Mouse (Mus musculus) megakaryocyte, adult 5-6 weeks (primary cell): ENCODE measurements around the gene 4833427G06Rik. TPM values are rescaled to one million over a fixed set of nuclear protein-coding genes. Genes with fewer than 3 reads are reported as not detected.
"Not testable (repeated sequence)": the region's sequence is repeated elsewhere in the genome, so short reads cannot be mapped to it uniquely, and the experiment has no call there.

Experiments
- ATAC-seq: 2 replicates; pipeline ENCODE4 v1.8.0; 2016; ENCODE audit warnings: mild to moderate bottlenecking, inconsistent platforms; ENCODE audit not compliant: poor library complexity, severe bottlenecking
- total RNA-seq, 2 experiments: library from RNA; stranded (forward) in 1 of 2; stranded (reverse) in 1 of 2; fragments of 153-499, 151-499 nt in 1 of 2; fragments of 221-1000, 200-1000 nt in 1 of 2; gene quantifications; 2 replicates each; pipeline versions ENCODE4 v1.2.3 to v1.2.4; 2015 to 2017

The 4833427G06Rik gene
- total RNA-seq (2015) (not detected in 2 replicates), total RNA-seq (2017) (not detected in 2 replicates)

DNA sequence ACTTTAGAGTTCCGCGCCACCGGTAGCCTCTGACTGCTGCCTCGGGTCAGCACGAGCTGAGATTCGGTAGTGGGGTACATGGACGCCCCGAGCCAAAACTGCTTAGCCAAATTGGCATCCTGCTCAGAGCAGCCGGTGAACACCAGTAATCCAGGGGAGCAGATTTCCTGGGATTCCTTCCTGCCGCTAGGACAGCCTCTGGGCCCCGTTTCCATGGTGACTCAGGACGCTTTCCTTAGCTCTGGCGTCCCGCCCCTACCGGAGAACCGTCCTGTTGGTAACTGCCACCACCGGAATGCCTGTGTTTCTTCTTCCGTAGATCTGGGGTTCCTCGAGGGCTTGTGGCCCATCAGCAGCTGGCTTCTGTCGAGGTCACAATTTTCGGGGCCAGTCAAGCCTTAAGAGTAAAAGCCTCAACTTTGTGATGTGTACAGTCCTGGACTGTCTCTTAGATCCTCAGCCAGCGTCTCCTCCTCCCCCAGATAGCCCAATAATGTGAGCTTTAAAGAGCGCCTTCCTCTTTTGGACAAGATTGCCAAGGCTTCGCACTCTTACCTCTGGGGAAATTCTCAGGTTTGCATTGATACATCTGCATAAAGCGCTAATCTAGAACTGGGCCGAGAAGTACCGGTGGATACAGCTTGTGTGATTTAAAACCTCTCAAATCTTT lies at the start of gene 4833427G06Rik:
Gene 4833427G06Rik (minus strand): TSS at position 323 of the 670 bp plus-strand sequence.
- ATAC-seq: no peak

DNA sequence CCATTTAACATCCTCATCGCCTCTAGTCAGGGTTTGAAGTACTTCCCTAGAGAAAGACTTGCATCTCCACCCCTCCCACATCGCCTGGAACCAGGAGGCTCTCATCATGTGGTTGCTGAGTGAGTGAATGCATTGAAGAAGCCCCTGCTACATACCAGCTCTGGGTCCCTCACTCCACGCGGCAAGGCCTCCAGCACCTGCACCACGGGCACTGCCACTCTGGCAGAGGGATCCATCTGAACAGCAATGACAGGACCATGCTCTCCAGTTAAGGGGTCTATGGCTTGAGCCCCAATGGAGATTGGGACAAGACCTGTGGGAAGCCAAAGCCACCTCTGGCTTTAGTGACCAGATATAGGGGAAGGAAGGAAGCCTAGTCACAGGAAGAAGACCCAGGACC lies 45.4 kb upstream of the 4833427G06Rik start:
- no peak for ATAC-seq

DNA sequence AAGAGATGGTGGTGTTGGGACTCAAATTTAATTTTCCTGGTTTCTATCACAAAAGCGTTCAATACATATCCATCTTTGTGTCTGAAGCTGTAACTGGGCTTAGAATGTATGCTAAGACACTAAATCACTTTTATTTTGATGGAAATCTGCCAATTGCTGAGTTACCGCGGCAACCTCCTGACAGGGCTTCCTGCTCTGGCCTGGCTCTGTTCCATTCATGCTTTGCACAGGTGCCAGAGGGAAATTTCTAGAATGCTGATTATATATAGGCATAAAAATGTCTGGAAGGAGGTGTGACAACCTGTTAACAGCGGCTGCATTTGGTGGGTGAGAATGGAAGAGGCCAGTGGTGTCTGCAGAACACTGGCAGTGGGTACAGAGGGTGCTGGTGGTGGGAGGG lies 44.6 kb upstream of the 4833427G06Rik start:
- ATAC-seq: no peak

DNA sequence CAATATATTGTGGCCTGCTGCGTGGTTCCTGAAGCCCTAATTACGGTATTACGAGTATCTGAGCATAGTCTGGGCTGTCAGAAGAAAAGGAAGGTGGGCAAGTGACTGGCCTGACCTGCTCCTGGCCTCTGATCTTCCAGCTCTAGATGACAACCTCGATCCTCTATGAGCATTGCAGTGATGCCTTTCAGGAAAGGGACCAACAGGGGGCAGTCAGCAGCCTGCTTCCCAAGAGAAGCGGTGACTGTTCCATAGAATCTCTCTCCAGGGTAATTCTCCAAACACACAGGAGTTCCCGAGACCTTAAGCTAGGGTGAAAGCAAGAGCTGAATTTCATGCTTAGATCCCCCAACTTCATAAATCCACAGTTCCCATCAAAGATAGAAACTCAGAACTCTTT lies 42.3 kb upstream of the 4833427G06Rik start:
- ATAC-seq: no peak

DNA sequence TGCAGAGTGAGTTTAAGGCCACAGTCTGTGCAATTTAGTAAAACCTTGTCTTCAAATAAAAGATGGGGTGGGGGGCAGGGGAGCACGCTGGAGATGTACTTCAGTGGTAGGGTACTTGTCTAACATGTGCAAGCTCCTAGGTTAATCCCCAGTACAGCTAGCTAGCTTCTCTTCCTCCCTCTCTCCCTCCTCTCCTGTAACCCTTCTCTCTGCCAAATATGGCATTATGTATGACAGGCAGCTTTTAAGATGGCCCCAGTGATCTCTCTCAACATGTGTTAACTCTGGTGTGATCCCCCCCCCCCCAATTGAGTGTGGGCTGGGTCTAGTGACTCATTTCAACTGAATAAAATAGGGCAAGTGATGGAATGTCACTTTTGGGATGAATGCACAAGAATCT lies 41.6 kb upstream of the 4833427G06Rik start:
- no peak for ATAC-seq

DNA sequence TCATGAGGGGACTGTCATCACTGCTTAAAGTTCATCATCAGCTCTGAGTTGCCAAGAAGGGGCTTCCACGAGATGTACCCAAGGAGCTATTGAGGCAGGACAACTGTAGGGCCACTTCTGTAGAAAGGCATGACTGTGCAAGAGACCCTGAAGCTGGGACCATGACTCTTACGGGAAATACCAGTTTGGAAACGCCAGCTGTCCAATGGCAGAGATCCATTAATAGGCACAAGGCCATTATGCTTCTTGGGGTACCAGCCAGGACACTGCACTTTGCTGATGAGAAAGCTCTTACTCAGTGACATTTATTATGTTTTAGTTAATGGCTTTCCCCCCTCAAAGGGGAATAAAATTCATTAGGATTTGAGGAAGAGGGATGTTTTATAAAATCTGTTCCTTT lies 38.8 kb upstream of the 4833427G06Rik start:
- no peak for ATAC-seq

DNA sequence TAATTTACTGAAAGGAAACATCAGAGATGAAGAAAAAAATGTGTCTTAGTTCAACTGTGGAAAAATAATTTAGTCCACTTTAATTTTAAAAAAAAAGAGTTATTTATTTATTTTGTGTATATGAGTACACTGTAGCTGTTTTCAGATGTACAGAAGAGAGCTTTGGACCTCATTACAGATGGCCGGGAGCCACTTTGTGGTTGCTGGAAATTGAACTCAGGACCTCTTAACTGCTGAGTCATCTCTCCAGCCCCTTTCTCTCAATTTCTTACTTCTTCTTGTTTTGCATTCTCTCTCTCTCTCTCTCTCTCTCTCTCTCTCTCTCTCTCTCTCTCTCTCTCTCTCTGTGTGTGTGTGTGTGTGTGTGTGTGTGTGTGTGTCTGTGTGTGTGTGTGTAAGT lies 37.5 kb upstream of the 4833427G06Rik start:
- ATAC-seq: not testable (repeated sequence)

DNA sequence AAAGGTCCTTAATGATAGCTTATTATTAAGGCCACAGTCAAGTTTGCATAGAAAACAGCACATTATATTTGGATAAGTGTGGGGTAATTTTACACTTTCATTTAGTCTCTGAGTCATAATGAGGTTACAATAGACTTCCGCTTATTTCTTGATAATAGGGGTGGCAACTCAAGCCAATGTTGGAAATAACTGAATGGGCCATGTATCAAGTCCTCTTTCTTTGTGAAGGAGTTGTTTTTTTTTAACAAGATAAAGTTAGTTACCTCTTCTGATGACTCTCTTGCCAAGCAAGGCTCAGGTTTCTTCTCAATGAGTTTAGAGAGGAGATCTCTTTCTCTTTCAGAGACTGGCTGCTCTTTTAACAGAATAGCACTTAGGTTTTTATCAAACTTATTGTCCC lies 36.4 kb upstream of the 4833427G06Rik start:
- no peak for ATAC-seq

DNA sequence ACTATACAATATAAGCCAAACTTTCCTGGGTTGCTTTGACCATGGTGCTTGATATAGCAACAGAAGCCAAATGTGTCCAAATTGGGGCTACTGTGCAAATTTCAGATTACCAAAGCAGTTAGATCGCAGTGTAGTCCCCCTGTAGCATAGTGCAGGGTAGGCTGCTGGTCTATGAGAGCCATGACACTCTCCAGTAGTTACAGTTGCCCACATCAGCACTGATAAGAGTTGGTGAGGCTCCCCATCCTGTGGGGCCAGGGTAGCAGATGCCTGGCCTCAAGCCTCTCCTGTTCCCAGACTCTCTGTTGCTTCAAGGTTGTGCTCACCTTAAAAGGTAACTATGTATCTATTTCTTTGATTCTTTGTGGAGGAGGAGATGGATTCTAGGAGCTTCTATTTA lies 36.0 kb upstream of the 4833427G06Rik start:
- ATAC-seq: no peak

DNA sequence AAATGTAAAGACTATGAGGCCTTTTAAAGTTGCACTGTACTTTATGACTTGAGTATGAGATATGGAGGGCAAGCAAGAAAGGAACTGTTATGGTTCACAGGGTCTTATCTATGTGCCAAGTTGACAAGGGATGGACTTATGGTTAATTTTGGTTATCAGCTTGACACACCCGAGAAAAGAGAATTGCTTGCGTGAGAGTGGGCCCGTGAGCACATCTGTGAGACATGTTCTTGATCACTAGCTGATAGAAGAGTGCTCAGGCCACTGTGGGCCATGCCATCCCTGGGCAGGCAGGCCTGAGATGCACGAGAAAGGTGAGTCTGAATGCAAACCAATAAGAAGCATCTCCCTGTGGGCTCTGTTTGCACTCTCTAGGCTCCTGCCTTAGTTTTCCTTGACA lies 35.6 kb upstream of the 4833427G06Rik start:
- ATAC-seq: no peak

DNA sequence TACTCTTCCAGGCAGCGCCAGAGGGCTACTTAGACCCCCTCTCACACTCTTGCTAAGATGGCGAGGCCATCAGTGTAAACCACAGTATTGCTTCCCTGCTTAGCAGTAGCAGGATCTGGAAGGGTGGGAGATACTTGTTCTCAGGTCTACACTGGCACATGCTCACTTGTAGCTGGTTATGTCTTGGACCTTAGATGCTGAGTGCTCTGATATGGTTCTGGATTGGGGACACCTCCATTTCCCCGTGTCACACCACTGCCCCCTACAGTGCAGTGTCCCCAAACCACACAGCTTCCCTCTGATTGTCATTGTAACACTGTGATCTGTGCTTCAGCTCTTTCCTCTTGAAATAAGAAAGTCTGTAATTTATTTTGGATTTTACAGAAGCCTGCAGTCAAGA lies 35.1 kb upstream of the 4833427G06Rik start:
- ATAC-seq: peak; percentile 38; the same call in 1 of the 2 replicates

DNA sequence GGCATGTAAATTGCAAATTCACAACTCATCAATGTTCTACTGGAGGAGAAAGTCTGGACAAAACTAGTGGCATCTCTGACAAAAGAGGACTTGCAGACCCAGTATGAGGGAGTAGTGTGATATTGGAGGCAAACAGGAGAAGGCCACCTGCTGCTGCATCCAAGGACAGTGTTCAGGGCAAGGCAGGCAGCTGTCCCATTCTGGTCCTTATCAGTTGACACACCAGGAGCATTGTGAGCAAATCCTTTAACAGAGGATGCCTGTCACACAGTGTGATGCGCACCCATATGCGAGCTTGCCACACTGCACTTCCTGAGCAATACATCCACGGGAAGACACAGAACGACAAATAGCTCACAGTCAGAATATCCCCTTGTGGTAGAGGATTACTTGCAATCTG lies 12.9 kb upstream of the 4833427G06Rik start:
- ATAC-seq: no peak

DNA sequence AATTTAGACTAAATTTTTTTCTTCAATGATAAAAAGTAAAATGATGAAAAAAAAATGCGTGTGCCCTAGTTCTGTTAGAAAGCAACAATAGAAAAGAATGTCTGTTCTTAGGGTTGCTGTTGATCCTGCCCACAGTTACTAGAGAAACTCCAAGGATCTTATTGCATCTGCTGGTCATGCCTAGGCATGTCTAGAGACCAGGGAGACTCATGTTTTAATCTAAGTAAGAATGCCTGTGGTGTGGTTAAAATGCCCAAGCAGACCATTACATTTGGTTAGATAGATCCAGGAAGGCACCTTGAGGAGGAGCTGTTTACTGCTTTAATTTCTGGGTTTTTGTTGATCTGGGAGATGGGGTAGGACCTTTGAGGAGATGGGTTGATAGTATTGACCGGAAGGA lies 3.9 kb upstream of the 4833427G06Rik start:
- no peak for ATAC-seq

DNA sequence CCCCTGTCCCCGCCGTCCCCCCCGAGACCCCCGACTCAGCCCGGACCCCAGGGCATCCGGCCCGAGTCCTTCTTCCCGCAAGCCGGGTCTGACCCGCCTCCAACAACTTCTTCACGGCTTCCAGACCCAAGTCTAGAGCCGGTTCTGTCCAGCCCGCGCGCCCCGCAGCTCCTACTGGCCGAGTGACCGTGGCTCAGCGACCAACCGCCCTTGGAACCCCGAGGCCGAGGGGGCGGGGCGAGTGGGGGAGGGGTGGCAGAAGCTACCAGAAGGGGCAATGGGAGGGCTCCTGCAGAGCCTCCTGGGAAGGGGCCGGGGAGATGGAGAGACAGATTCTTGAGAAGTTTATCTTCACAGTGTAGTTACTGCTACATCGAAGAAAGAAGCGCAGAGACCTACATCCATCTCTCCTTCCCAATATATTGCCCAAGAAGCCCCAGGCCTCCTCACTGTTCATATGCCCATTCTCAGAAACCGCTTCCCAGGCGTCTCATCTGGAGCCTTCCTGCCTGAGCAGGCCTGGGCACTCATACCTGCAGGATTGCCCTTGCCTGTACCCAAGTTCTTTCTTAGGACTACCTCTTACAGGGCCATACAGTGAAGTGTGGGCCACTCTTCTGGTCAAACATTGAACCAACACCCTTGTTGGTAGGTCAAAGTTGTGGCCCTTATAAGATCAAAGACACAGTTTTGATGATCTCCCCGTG lies 2.1 kb upstream of the 4833427G06Rik start:
- ATAC-seq: no peak

DNA sequence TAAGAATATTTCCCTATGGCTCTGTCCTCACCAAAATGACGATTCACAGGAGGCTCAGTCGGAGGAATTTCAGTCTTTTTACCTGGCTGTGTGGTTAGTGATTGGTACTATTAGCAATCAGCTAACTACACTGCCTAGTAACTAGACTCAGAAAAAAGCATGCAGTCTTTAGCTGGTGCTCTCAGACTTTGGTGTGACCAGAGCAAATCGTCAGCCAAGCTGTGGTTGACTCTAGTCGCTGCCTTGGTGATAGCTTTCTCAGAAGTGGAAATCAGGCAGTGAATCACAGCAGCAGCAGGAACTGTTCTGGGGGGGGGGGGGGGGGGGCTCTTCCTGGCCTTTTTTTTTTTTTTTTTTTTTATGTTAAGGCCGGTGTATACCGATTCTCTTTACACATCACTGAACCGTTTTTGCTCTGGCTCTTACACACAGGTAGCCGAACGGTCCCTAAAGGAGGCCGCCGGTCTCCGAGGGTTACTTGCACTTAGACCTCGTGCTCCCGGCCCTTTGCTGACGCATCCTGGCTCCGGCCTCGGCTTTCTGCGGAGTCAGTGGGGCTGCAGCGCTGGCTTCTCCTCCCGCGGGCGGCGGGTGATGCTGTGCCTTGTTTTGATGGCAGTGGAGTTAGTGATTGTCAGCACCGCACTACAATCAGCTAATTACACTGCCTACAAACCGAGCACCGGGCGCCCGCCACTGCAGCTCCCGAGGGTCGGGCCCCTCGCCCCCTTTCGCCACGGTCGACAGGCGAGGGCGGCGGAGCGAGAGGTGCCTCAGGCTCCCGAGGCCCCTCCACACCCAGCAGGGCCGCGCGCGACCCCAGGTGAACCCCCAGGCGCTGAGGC lies 1.3 kb upstream of the 4833427G06Rik start:
- no peak for ATAC-seq

DNA sequence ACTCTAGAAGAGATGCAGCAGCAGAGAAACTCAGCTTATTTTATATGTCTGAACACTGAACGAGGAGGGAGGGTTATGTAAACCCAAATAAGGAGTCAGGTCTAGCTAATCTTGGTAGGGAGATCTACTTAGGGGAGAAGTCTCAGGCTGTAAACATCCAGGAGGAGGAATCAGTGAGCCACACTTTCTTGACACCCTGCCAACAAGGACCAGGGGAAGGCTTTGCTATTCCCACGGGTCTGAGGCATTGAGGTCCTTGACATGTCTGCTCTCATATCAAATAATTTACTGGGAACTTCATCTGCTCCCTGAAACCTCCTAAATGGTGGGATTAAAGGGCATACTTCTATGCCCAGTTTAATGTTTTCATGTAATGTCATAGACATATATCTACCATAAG lies 5.6 kb downstream of the 4833427G06Rik start:
- no peak for ATAC-seq

DNA sequence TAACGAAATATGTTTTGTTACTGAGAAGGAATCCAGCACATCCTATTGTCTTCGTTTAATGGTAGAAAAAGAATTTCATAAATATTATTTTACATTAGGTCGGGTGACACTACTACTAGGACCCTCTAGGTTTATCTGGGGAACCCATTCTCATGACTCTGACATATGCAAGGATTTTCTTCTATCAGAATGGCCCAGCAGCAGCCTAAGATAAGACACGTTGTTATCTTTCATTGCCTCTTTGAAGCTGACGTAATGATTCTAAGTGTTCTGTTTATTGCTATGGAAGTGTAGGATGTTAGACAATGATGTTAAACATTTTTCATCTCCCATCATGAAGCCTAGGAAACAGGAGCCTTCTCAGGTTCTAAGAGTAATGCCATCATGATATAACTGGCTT lies 8.2 kb downstream of the 4833427G06Rik start:
- ATAC-seq: no peak

DNA sequence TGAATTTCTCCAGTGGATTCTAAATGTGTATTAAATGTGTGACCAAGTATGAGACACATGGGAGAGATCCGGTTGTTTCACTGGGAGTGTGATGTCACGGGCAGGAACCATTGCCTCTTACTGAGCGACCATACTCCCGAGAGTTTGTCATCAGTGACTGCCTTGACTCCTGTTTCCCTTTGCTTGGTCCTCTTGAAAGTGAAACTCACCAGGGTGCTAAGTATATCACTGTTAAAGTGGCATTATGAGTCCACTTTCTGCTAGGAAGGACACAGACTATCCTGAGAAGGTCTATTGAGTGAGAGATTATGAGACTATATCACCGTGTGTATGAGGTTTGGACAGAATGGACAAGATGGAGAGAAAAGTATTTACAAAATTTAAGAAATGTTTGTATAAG lies 20.3 kb downstream of the 4833427G06Rik start:
- no peak for ATAC-seq

DNA sequence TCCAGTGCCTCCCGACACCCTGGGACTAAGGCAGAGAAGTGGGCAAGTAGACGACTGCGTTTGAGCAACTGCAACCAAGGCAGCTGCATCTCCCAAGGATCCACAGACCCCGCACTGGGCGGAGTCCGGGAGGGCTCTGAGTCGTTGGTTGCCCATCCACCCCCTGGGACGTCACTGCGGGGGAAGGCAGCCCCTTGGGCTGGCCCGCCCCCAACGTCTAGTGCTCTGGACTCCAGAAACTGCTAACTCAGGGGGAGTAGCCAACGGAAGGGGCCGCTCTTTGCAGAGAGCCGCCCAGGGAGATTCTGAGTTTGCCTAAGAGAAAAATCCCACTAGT lies 24.9 kb downstream of the 4833427G06Rik start, which contains the start of gene Layn:
Gene Layn (minus strand): TSS at position 116 of the 337 bp plus-strand sequence.
- peak; percentile 90 for ATAC-seq

DNA sequence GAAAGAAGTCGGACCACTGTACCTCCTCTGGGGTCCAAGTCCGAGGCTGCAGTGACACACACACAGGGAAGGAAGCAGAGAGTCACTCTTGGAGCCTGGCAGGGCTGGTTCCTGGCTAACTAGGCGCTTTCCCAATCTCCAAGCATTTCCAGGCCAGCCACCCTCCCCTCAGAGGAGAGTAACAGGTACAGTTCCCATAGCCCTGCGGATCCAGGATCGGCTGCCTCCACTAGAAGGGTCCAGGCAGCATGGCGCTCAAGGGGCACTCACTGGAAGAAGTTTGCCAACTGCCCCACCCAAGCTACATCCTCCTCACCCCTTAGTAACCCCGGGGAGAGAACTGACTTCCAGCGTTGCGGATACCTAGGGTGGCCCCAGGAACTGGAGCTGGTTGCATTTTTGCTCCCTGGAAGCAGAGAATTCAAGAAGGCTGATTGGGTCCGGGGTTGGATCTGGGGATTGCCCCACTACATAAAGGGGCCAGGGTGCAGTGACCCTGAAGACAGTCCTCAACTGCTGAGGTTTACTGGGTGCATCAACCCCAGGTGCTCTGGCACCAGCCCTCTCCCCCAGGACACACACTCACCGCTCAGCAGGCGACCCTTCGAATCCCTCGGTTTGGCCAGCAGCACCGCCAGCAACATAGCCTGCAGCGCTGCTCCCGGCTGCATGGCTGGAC lies 25.4 kb downstream of the 4833427G06Rik start:
- ATAC-seq: peak; percentile 47

DNA sequence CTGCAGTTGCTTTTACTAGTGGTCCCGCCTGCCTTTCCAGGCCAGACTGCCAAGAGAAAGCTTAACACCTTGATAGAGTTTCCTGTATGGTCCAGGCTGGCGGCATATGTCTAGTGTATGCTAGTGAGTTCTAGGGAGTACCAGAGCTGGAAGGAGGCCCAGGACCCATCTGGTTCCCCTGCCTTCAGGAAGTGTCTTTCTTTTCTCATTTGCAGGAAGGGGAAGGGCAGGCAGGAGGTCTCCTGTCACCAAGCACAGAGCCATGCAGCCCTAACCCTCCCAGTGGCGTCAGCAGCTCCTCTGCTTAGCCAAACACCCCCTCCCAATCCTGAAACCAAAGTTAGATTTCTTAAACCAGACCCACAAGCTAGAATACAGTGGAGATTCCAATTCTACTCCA lies 26.1 kb downstream of the 4833427G06Rik start:
- 0 out of 2 replicates have a peak, but pooled peaks have one; percentile 10 for ATAC-seq
